Mouse (Mus musculus) cortical plate, adult 2 months (tissue): ENCODE results near the gene U2surp.

ENCODE experiments used
- CTCF ChIP-seq: fragments of 200-500 bp; IDR thresholded peaks from 2 replicates; pipeline ENCODE4 v1.5.1; 2011; ENCODE audit warnings: mild to moderate bottlenecking, control low read depth, low read length; ENCODE audit not compliant: insufficient read depth; ENCODE audit errors: extremely low read depth
- POLR2A ChIP-seq: fragments of 200-500 bp; IDR thresholded peaks from 2 replicates; pipeline ENCODE4 v1.6.1; 2011; ENCODE audit warnings: mild to moderate bottlenecking, low read length, control low read depth; ENCODE audit not compliant: insufficient read depth; ENCODE audit errors: extremely low read depth

DNA sequence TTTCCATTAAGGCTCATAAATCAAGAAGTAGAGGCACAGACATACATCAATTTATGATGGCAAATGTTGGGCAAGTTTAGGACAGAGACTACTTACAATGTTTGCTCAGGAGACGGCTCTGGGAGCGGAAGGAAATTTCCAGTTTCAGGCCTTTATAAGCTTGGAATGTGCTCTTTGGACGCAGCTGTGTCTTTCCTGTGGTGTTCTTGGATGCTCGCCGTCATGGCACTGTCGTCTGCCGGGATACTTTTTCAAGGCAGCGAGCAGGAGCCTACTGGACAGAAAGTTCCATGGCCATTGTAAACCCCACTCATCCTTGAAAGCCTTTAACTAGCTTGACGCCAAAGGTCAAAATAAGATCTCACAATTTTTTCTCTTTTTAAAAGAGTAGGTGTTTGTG, 73.9 kb downstream of the U2surp start:
- TF ChIP-seq POLR2A (no peak), CTCF (no peak)
